Mouse (Mus musculus) midbrain, postnatal 0 days (tissue): ENCODE measurements around the gene Sec61a1. TPM values are rescaled to one million over a fixed set of nuclear protein-coding genes. Genes with fewer than 3 reads are reported as not detected.
A peak's percentile ranks its signal among the peaks of the same experiment; 100 is the strongest.

Experiments
- ATAC-seq: fragments of 200-750 bp; cut with Nextera tagmentation; 2 replicates; pipeline ENCODE4 v1.8.0; 2017; ENCODE audit warnings: moderate number of reproducible peaks, mild to moderate bottlenecking, moderate TSS enrichment, moderate library complexity; ENCODE audit not compliant: low FRiP score
- DNase-seq: peaks from one replicate; pipeline ENCODE4 v3.0.0-alpha.2; 2015; ENCODE audit warnings: low spot score
- H3K27ac ChIP-seq: fragments of 300-500 bp; sonication (generic); 2 replicates; pipeline ENCODE4 v1.5.1; 2014; ENCODE audit warnings: low read depth, mild to moderate bottlenecking, low read length, mixed read lengths
- H3K27me3 ChIP-seq: fragments of 300-500 bp; sonication (generic); 2 replicates; pipeline ENCODE4 v1.6.1; 2014; ENCODE audit warnings: low read length, control low read depth, mixed read lengths; ENCODE audit not compliant: insufficient read depth
- H3K36me3 ChIP-seq: fragments of 300-500 bp; sonication (generic); 2 replicates; pipeline ENCODE4 v1.6.1; 2014; ENCODE audit warnings: low read length, control low read depth, mixed read lengths; ENCODE audit not compliant: insufficient read depth
- H3K4me1 ChIP-seq: fragments of 300-500 bp; sonication (generic); 2 replicates; pipeline ENCODE4 v1.6.1; 2014; ENCODE audit warnings: mild to moderate bottlenecking, control low read depth, antibody characterized with exemption, low read length, mixed read lengths; ENCODE audit not compliant: insufficient read depth
- H3K4me2 ChIP-seq: fragments of 300-500 bp; sonication (generic); 2 replicates; pipeline ENCODE4 v1.6.1; 2014; ENCODE audit warnings: low read depth, mild to moderate bottlenecking, low read length, mixed read lengths; ENCODE audit not compliant: poor library complexity, severe bottlenecking
- H3K4me3 ChIP-seq: fragments of 300-500 bp; sonication (generic); 2 replicates; pipeline ENCODE4 v1.5.1; 2014; ENCODE audit warnings: low read depth, mild to moderate bottlenecking, low read length, moderate library complexity
- H3K9ac ChIP-seq: fragments of 300-500 bp; sonication (generic); replicated peaks from 2 replicates; pipeline ENCODE4 v1.6.1; 2014; ENCODE audit warnings: mild to moderate bottlenecking, low read length, moderate library complexity, mixed read lengths; ENCODE audit not compliant: poor library complexity, severe bottlenecking
- H3K9me3 ChIP-seq: fragments of 300-500 bp; sonication (generic); 2 replicates; pipeline ENCODE4 v1.6.1; 2016; ENCODE audit warnings: low read length, control low read depth
- CTCF ChIP-seq: IDR thresholded peaks from 2 replicates; pipeline ENCODE4 v1.5.1; 2016; ENCODE audit warnings: antibody characterized with exemption, mild to moderate bottlenecking
- WGBS: fragments of 180-500 bp; shearing (Covaris S2); extraction: QIAGEN DNeasy Blood & Tissue Kit; methylation state at CpG from one replicate; pipeline ENCODE4 v1.1.7; 2014; 5-methylcytosine and 5-hydroxymethylcytosine counted together
- polyA plus RNA-seq: library from polyadenylated mRNA; unstranded; fragments of >200 nt; fragmentation: Nextera tagmentation; extraction: Ambion mirVana; gene quantifications from 2 replicates; pipeline ENCODE4 v1.2.1, GENCODE M21; 2015
- total RNA-seq: library from RNA; depleted of rRNA; stranded (reverse); fragments of >200 nt; gene quantifications from 2 replicates; pipeline ENCODE4 v1.2.3, GENCODE M21; 2014

Sec61a1 gene
- total and polyA plus RNA-seq, 2 experiments from 2014 or later: 131 to 192 TPM

GRCm38 (mm10) chr6:88523043-88523442 is 4.3 kb upstream of the Sec61a1 start:
- H3K9ac ChIP-seq: no peak overlapping the region
- H3K27ac ChIP-seq: no peak overlapping the region
- H3K4me3 ChIP-seq: no peak overlapping the region
- TF ChIP-seq CTCF: no peak
- WGBS: 76% methylated on average over 3 of the region's 3 CpGs
- ATAC-seq (no peak), DNase-seq (no peak)
- no peaks in the 10 kb centered on the region for H3K9me3 ChIP-seq
- no peaks in the 10 kb centered on the region for H3K36me3 ChIP-seq
- peaks cover 4% of the 10 kb centered on the region; the same call in 1 of the 2 replicates for H3K27me3 ChIP-seq
- no peak overlapping the region for H3K4me2 ChIP-seq
- H3K4me1 ChIP-seq: no peaks in the 10 kb centered on the region

GRCm38 (mm10) chr6:88522606-88523005 is 3.9 kb upstream of the Sec61a1 start:
- no peak overlapping the region for H3K4me2 ChIP-seq
- no peak for TF ChIP-seq CTCF
- no peaks in the 10 kb centered on the region for H3K9me3 ChIP-seq
- H3K4me3 ChIP-seq: no peak overlapping the region
- no peaks in the 10 kb centered on the region for H3K4me1 ChIP-seq
- DNase-seq: no peak
- ATAC-seq: no peak
- 81% methylated on average over 3 of the region's 3 CpGs for WGBS
- H3K27me3 ChIP-seq: peaks cover 4% of the 10 kb centered on the region; the same call in 1 of the 2 replicates
- H3K36me3 ChIP-seq: no peaks in the 10 kb centered on the region
- H3K27ac ChIP-seq: no peak overlapping the region
- no peak overlapping the region for H3K9ac ChIP-seq

DNA sequence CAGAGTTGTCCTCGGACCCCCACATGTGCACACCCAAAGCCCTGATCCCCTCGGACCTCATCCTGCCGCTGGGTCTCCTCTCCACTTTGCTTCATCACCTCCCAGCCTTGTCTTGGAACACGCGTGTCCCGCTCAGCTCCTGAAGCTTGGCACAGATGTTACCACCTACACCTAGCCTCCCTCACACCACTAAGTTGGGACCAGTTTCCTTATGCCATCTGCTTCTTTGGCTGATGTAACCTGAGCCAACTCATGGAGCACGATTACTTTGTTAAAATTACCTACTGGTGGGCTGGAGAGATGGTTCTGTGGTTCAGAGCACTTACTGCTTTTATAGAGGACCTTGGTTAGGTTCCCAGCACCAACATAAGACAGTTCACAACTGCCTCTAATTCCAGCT is 3.1 kb upstream of the Sec61a1 start:
- Histone ChIP-seq H3K4me1 (no peaks in the 10 kb centered on the region), H3K9ac (no peak overlapping the region), H3K9me3 (no peaks in the 10 kb centered on the region), H3K36me3 (no peaks in the 10 kb centered on the region), H3K27me3 (no peaks in the 10 kb centered on the region), H3K4me3 (no peak overlapping the region), H3K27ac (no peak overlapping the region), H3K4me2 (no peak overlapping the region)
- DNase-seq (no peak), ATAC-seq (no peak)
- TF ChIP-seq CTCF: no peak
- 89% methylated on average over 7 of the region's 7 CpGs for WGBS

GRCm38 (mm10) chr6:88517701-88518403 is 853 bp downstream of the Sec61a1 start:
- WGBS: 14% methylated on average over 18 of the region's 18 CpGs
- H3K27ac ChIP-seq: peak overlapping the region; percentile 95
- no peak for TF ChIP-seq CTCF
- H3K4me3 ChIP-seq: peak overlapping the region; percentile 96
- peaks cover 25% of the 10 kb centered on the region for H3K36me3 ChIP-seq
- peak overlapping the region; percentile 58 for H3K4me2 ChIP-seq
- ATAC-seq: no peak
- DNase-seq: no peak
- H3K9ac ChIP-seq: peak overlapping the region; percentile 93
- H3K9me3 ChIP-seq: no peaks in the 10 kb centered on the region
- no peaks in the 10 kb centered on the region for H3K27me3 ChIP-seq
- H3K4me1 ChIP-seq: no peaks in the 10 kb centered on the region

- H3K9ac ChIP-seq: no peak overlapping the region
- 76% methylated on average over 5 of the region's 5 CpGs for WGBS
- H3K4me1 ChIP-seq: no peaks in the 10 kb centered on the region
- TF ChIP-seq CTCF: no peak
- ATAC-seq (no peak), DNase-seq (no peak)
- no peaks in the 10 kb centered on the region for H3K9me3 ChIP-seq
- H3K4me3 ChIP-seq: no peak overlapping the region
- H3K27ac ChIP-seq: no peak overlapping the region
- no peaks in the 10 kb centered on the region for H3K27me3 ChIP-seq
- no peak overlapping the region for H3K4me2 ChIP-seq
- peaks cover 37% of the 10 kb centered on the region for H3K36me3 ChIP-seq
These were observed 2.0 kb downstream of the Sec61a1 start for GRCm38 (mm10) chr6:88516667-88517066.

DNA sequence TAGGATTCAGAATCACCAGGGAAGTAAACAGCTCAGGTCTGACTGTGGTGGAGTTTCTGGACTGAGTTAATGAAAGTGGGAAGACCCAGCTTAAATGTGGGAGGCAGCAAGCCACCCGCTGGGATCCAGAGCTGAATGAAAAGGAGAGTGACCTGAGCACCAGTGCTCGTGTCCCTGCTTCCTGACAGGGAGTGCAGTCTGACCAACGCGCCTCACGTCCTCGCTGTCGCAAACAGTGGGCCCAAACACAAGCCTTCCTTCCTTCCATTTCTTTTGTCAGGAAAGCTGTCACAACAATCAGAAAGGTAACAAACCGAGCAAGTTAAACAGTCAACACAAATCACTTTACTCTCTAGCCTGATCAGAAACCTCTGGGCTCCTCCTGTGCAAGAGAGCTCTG is 2.7 kb downstream of the Sec61a1 start:
- ATAC-seq (no peak), DNase-seq (no peak)
- TF ChIP-seq CTCF: no peak
- Histone ChIP-seq H3K4me2 (no peak overlapping the region), H3K27me3 (no peaks in the 10 kb centered on the region), H3K9me3 (no peaks in the 10 kb centered on the region), H3K4me3 (no peak overlapping the region), H3K9ac (no peak overlapping the region), H3K4me1 (no peaks in the 10 kb centered on the region), H3K27ac (no peak overlapping the region), H3K36me3 (peaks cover 44% of the 10 kb centered on the region)
- WGBS: 77% methylated on average over 8 of the region's 8 CpGs
